Mouse (Mus musculus) stomach, postnatal 0 days (tissue): ENCODE results near the gene Rps11. TPM values are rescaled to one million over a fixed set of nuclear protein-coding genes. Genes with fewer than 3 reads are reported as not detected.
A peak's percentile ranks its signal among the peaks of the same experiment; 100 is the strongest.

ENCODE experiments used
- ATAC-seq: fragments of 200-750 bp; cut with Nextera tagmentation; 2 replicates; pipeline ENCODE4 v1.8.0; 2017; ENCODE audit not compliant: low FRiP score, low TSS enrichment
- DNase-seq: peaks from one replicate; pipeline ENCODE4 v3.0.0-alpha.2; 2016; ENCODE audit warnings: low spot score
- H3K27ac ChIP-seq: fragments of 300-500 bp; sonication (generic); replicated peaks from 2 replicates; pipeline ENCODE4 v1.5.1; 2014; ENCODE audit warnings: mild to moderate bottlenecking, control low read depth
- H3K27me3 ChIP-seq: fragments of 300-500 bp; sonication (generic); 2 replicates; pipeline ENCODE4 v1.6.1; 2014; ENCODE audit warnings: low read length; ENCODE audit not compliant: control insufficient read depth, insufficient read depth
- H3K36me3 ChIP-seq: fragments of 300-500 bp; sonication (generic); 2 replicates; pipeline ENCODE4 v1.6.1; 2014; ENCODE audit warnings: low read length, mixed read lengths; ENCODE audit not compliant: control insufficient read depth, insufficient read depth
- H3K4me1 ChIP-seq: fragments of 300-500 bp; sonication (generic); replicated peaks from 2 replicates; pipeline ENCODE4 v1.6.1; 2014; ENCODE audit warnings: antibody characterized with exemption; ENCODE audit not compliant: control insufficient read depth, insufficient read depth
- H3K4me2 ChIP-seq: fragments of 300-500 bp; sonication (generic); replicated peaks from 2 replicates; pipeline ENCODE4 v1.6.1; 2014; ENCODE audit warnings: low read depth, mild to moderate bottlenecking, control low read depth, moderate library complexity
- H3K4me3 ChIP-seq: fragments of 300-500 bp; sonication (generic); 2 replicates; pipeline ENCODE4 v1.5.1; 2014; ENCODE audit warnings: low read depth, low read length, control low read depth
- H3K9ac ChIP-seq: fragments of 300-500 bp; sonication (generic); 2 replicates; pipeline ENCODE4 v1.6.1; 2014; ENCODE audit warnings: mild to moderate bottlenecking, low read length, control low read depth, mixed read lengths
- H3K9me3 ChIP-seq: fragments of 300-500 bp; sonication (generic); 2 replicates; pipeline ENCODE4 v1.6.1; 2016; ENCODE audit warnings: low read length; ENCODE audit not compliant: control insufficient read depth
- CTCF ChIP-seq: IDR thresholded peaks from 2 replicates; pipeline ENCODE4 v1.5.1; 2016; ENCODE audit warnings: antibody characterized with exemption, low read depth, mild to moderate bottlenecking, moderate library complexity
- EP300 ChIP-seq: optimal IDR thresholded peaks from 2 replicates; pipeline ENCODE3; 2016; ENCODE audit warnings: antibody characterized with exemption
- WGBS: fragments of 180-500 bp; shearing (Covaris S2); extraction: QIAGEN DNeasy Blood & Tissue Kit; methylation state at CpG from one replicate; pipeline ENCODE4 v1.1.7; 2014; 5-methylcytosine and 5-hydroxymethylcytosine counted together
- polyA plus RNA-seq: library from polyadenylated mRNA; unstranded; fragments of >200 nt; fragmentation: Nextera tagmentation; extraction: Ambion mirVana; gene quantifications from 2 replicates; pipeline ENCODE4 v1.2.1, GENCODE M21; 2015

Rps11 gene
- polyA plus RNA-seq, 1 experiment from 2014 or later: 1,191 TPM

GRCm38 (mm10) chr7:45094121-45094520 is 30.1 kb downstream of the Rps11 start:
- no peak overlapping the region for H3K9ac ChIP-seq
- no peak for DNase-seq
- ATAC-seq: no peak
- no peaks in the 10 kb centered on the region for H3K27me3 ChIP-seq
- no peaks in the 10 kb centered on the region for H3K9me3 ChIP-seq
- TF ChIP-seq CTCF: no peak
- TF ChIP-seq EP300: no peak
- no peak overlapping the region for H3K4me3 ChIP-seq
- H3K27ac ChIP-seq: no peak overlapping the region
- no peaks in the 10 kb centered on the region for H3K36me3 ChIP-seq
- no peaks in the 10 kb centered on the region for H3K4me1 ChIP-seq
- H3K4me2 ChIP-seq: no peak overlapping the region
- WGBS: 35% methylated on average over 7 of the region's 7 CpGs

GRCm38 (mm10) chr7:45093516-45093905 is 30.7 kb downstream of the Rps11 start:
- 39% methylated on average over 17 of the region's 18 CpGs for WGBS
- H3K4me3 ChIP-seq: no peak overlapping the region
- H3K4me2 ChIP-seq: no peak overlapping the region
- no peaks in the 10 kb centered on the region for H3K9me3 ChIP-seq
- H3K27ac ChIP-seq: peak overlapping the region; percentile 45; the same call in 1 of the 2 replicates
- peaks cover 2% of the 10 kb centered on the region; the same call in 1 of the 2 replicates for H3K36me3 ChIP-seq
- no peak for ATAC-seq
- H3K4me1 ChIP-seq: no peaks in the 10 kb centered on the region
- H3K9ac ChIP-seq: no peak overlapping the region
- H3K27me3 ChIP-seq: no peaks in the 10 kb centered on the region
- DNase-seq: no peak
- TF ChIP-seq EP300: no peak
- no peak for TF ChIP-seq CTCF

- no peak for ATAC-seq
- Histone ChIP-seq H3K4me3 (no peak overlapping the region), H3K4me2 (no peak overlapping the region), H3K4me1 (no peaks in the 10 kb centered on the region), H3K36me3 (peaks cover 6% of the 10 kb centered on the region; the same call in 1 of the 2 replicates), H3K9me3 (no peaks in the 10 kb centered on the region), H3K27ac (peak overlapping the region; percentile 45; the same call in 1 of the 2 replicates), H3K9ac (no peak overlapping the region), H3K27me3 (no peaks in the 10 kb centered on the region)
- TF ChIP-seq CTCF (no peak), EP300 (no peak)
- no peak for DNase-seq
- WGBS: 47% methylated on average over 12 of the region's 12 CpGs
These were observed 31.3 kb downstream of the Rps11 start for GRCm38 (mm10) chr7:45092828-45093515.

- H3K9ac ChIP-seq: peak within 1 kb of the TSS; percentile 66
- DNase-seq (peak; percentile 87), ATAC-seq (peak; percentile 91)
- peaks cover 8% of the 10 kb centered on the region; the same call in 1 of the 2 replicates for H3K36me3 ChIP-seq
- H3K4me2 ChIP-seq: peak within 1 kb of the TSS; percentile 60
- H3K27ac ChIP-seq: peak within 1 kb of the TSS; percentile 88
- H3K9me3 ChIP-seq: no peaks in the 10 kb centered on the region
- no peaks in the 10 kb centered on the region for H3K4me1 ChIP-seq
- no peak for TF ChIP-seq CTCF
- TF ChIP-seq EP300: no peak
- under 1% methylated on average over 16 of the region's 16 CpGs for WGBS
- H3K4me3 ChIP-seq: peak within 1 kb of the TSS; percentile 47
- H3K27me3 ChIP-seq: no peaks in the 10 kb centered on the region
These were observed 32.2 kb downstream of the Rps11 start, which contains the start of gene Rcn3 for GRCm38 (mm10) chr7:45092048-45092447. TSS of gene Rcn3 (minus strand) at chr7:45092221.

- H3K4me2 ChIP-seq: peak overlapping the region; percentile 60
- WGBS: 9% methylated on average over 35 of the region's 35 CpGs
- peak overlapping the region; percentile 88 for H3K27ac ChIP-seq
- ATAC-seq (peak; percentile 57; the same call in 1 of the 2 replicates), DNase-seq (peak; percentile 44)
- H3K9ac ChIP-seq: peak overlapping the region; percentile 66
- peaks cover 8% of the 10 kb centered on the region; the same call in 1 of the 2 replicates for H3K36me3 ChIP-seq
- no peak for TF ChIP-seq CTCF
- no peak for TF ChIP-seq EP300
- no peaks in the 10 kb centered on the region for H3K4me1 ChIP-seq
- no peaks in the 10 kb centered on the region for H3K27me3 ChIP-seq
- H3K9me3 ChIP-seq: no peaks in the 10 kb centered on the region
- peak overlapping the region; percentile 47 for H3K4me3 ChIP-seq
These were observed 32.9 kb downstream of the Rps11 start for GRCm38 (mm10) chr7:45091001-45091990.
